Mouse (Mus musculus) ES-Bruce4 (cell line): ENCODE measurements around the gene Tbl1xr1. TPM values are rescaled to one million over a fixed set of nuclear protein-coding genes. Genes with fewer than 3 reads are reported as not detected.

Source experiments
- H3K27ac ChIP-seq: 2 replicates; pipeline ENCODE4 v1.5.1; 2012; ENCODE audit warnings: low read length, inconsistent platforms; ENCODE audit not compliant: insufficient read depth
- H3K27me3 ChIP-seq: 2 replicates; pipeline ENCODE4 v1.6.1; 2012; ENCODE audit warnings: mild to moderate bottlenecking, low read length, inconsistent platforms; ENCODE audit not compliant: control insufficient read depth, poor library complexity, insufficient read depth, severe bottlenecking
- H3K36me3 ChIP-seq: 2 replicates; pipeline ENCODE4 v1.6.1; 2012; ENCODE audit warnings: inconsistent platforms, mild to moderate bottlenecking, low read length, moderate library complexity; ENCODE audit not compliant: control insufficient read depth, poor library complexity, insufficient read depth, severe bottlenecking
- H3K4me1 ChIP-seq: one replicate; pipeline ENCODE4 v1.8.1; 2011; ENCODE audit warnings: low read length; ENCODE audit not compliant: control insufficient read depth, insufficient read depth
- H3K4me3 ChIP-seq: 2 replicates; pipeline ENCODE4 v1.5.1; 2011; ENCODE audit warnings: low read depth, mild to moderate bottlenecking, low read length
- H3K9ac ChIP-seq: 2 replicates; pipeline ENCODE4 v1.6.1; 2012; ENCODE audit warnings: low read depth, mild to moderate bottlenecking, inconsistent platforms; ENCODE audit not compliant: poor library complexity, severe bottlenecking
- H3K9me3 ChIP-seq: replicated peaks from 2 replicates; pipeline ENCODE4 v1.6.1; 2012; ENCODE audit warnings: mild to moderate bottlenecking, low read length, inconsistent platforms; ENCODE audit not compliant: control insufficient read depth, poor library complexity, insufficient read depth, severe bottlenecking
- CTCF ChIP-seq: IDR thresholded peaks from one replicate; pipeline ENCODE4 v1.8.1; 2011; ENCODE audit warnings: low read depth, low read length
- EP300 ChIP-seq: IDR thresholded peaks from 2 replicates; pipeline ENCODE4 v1.6.1; 2011; ENCODE audit warnings: low read depth, low read length; ENCODE audit not compliant: insufficient read depth
- POLR2A ChIP-seq: IDR thresholded peaks from one replicate; pipeline ENCODE4 v1.8.1; 2011; ENCODE audit warnings: low read length; ENCODE audit not compliant: insufficient read depth
- polyA plus RNA-seq: library from polyadenylated mRNA; stranded (reverse); fragments of >200 nt; gene quantifications from 2 replicates; pipeline ENCODE4 v1.2.4, GENCODE M21; 2011; ENCODE audit warnings: low read depth; ENCODE audit not compliant: missing spikeins, insufficient read depth, insufficient read length

Tbl1xr1 gene
- polyA plus RNA-seq, 1 experiment: 64.4 TPM

DNA sequence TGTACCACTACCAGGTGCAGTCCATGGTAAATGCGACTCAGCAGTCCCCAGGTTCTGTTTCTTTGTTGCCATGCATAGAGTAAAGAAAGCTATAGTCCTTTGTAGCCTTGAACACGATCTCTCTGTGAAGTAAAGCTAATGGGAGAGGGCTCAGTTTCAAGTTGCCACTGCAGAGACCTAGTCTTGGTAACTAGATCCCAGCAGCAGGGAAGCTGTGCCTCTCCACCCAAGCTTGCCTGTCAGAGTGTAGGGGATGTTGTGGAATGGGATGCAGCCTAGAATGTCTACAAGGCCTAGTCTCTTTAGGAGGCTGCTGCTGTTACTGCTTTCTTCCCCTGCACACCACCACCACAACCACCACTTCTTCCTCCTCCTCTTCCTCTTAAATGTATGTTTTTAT, 96.0 kb downstream of the Tbl1xr1 start:
- Histone ChIP-seq H3K27me3 (no peaks in the 10 kb centered on the region), H3K36me3 (no peaks in the 10 kb centered on the region), H3K4me3 (no peak overlapping the region), H3K9me3 (no peaks in the 10 kb centered on the region), H3K9ac (no peak overlapping the region), H3K27ac (peak overlapping the region; percentile 5; the same call in 1 of the 2 replicates), H3K4me1 (peaks cover 1% of the 10 kb centered on the region)
- TF ChIP-seq CTCF (no peak), POLR2A (no peak), EP300 (no peak)

DNA sequence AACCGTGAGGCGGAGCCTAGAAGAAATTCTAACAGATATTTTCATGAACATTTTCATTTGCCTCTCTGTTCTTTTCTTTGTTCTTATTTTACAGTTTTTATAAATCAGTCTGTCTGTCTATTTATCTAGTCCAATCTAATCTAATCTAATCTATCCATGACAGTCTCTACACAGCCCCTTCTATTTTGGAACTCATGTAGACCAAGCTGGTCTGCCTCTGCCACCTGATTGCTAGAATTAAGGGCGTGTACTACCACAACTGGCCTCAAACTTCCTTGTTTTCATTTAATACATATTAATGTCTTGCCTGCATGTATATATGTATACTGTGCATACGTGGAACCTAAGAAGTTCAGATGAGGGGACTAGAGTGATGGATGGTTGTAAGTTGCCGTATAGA, 96.7 kb downstream of the Tbl1xr1 start:
- H3K9me3 ChIP-seq: no peaks in the 10 kb centered on the region
- no peak overlapping the region for H3K27ac ChIP-seq
- TF ChIP-seq CTCF: no peak
- TF ChIP-seq EP300: no peak
- no peak for TF ChIP-seq POLR2A

DNA sequence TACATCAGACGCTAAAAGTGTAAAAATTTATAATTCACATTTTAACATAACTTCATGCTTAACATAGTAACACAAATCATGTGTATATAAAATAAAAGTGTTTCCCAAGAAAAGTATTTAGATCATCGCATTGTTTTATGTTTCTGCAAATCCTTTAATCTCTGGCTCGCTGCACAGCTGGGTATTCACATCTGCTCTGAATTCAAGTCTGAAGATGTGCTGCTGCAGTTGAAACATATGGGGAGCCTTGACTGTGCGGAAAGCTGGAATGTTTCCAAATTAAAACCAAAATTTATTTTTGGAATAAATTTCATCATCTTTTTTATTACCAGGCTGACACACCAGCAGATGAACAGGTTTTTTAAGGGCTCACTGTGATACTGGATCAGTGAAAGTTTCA, 97.8 kb downstream of the Tbl1xr1 start:
- peaks cover 1% of the 10 kb centered on the region for H3K4me1 ChIP-seq
- no peak overlapping the region for H3K27ac ChIP-seq
- no peaks in the 10 kb centered on the region for H3K9me3 ChIP-seq
- TF ChIP-seq EP300 (no peak), CTCF (no peak), POLR2A (no peak)
- no peaks in the 10 kb centered on the region for H3K27me3 ChIP-seq
- H3K4me3 ChIP-seq: no peak overlapping the region
- no peaks in the 10 kb centered on the region for H3K36me3 ChIP-seq
- no peak overlapping the region for H3K9ac ChIP-seq

More for the DNA sequence above, 96.7 kb downstream of the Tbl1xr1 start:
- peaks cover 1% of the 10 kb centered on the region for H3K4me1 ChIP-seq
- H3K27me3 ChIP-seq: no peaks in the 10 kb centered on the region
- H3K9ac ChIP-seq: no peak overlapping the region
- H3K36me3 ChIP-seq: no peaks in the 10 kb centered on the region
- H3K4me3 ChIP-seq: no peak overlapping the region

DNA sequence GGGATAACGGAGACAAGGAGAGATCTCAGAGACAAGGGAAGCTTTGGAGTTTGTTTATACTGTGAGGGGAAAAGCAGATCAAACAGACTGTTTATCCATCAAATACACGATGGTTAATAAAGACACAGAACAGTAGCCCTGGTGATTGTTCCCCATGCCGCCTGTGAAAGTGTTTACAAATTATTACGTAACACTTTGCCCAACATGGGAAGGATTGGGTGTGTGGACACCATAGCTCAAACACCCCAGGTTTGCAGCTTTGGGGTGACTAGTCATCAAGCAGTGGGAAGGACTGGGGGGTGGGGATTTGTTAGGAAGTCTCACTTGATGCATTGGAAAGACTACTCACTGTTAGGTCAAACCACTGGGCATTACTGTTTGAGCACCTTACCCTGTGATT, 103.6 kb downstream of the Tbl1xr1 start:
- Histone ChIP-seq H3K27ac (no peak overlapping the region), H3K4me3 (no peak overlapping the region), H3K4me1 (peaks cover 1% of the 10 kb centered on the region), H3K9ac (no peak overlapping the region), H3K36me3 (no peaks in the 10 kb centered on the region), H3K27me3 (no peaks in the 10 kb centered on the region), H3K9me3 (no peaks in the 10 kb centered on the region)
- TF ChIP-seq CTCF (no peak), EP300 (no peak), POLR2A (no peak)

DNA sequence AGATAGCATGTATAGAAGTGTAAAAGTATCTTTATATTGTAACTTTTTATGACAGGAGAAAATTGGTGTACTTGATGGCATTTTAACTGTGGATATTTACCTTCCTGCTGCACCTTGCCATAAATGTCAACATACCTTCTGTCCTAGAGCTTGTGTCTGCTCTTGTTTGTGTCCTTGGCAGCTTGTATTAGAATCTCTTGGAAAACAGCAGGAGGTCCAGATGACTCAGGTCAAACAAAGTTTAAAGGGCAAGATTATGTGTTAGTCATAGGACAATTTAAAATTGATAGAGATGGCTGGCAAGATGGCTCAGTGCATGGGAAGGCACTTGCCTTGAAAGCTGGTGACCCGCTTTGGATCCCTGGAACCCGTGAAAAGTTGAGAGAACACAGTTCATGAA, 104.6 kb downstream of the Tbl1xr1 start:
- Histone ChIP-seq H3K9ac (no peak overlapping the region), H3K4me1 (no peaks in the 10 kb centered on the region), H3K27me3 (no peaks in the 10 kb centered on the region), H3K4me3 (no peak overlapping the region), H3K27ac (no peak overlapping the region), H3K36me3 (no peaks in the 10 kb centered on the region), H3K9me3 (no peaks in the 10 kb centered on the region)
- TF ChIP-seq CTCF: no peak
- TF ChIP-seq POLR2A: no peak
- TF ChIP-seq EP300: no peak

DNA sequence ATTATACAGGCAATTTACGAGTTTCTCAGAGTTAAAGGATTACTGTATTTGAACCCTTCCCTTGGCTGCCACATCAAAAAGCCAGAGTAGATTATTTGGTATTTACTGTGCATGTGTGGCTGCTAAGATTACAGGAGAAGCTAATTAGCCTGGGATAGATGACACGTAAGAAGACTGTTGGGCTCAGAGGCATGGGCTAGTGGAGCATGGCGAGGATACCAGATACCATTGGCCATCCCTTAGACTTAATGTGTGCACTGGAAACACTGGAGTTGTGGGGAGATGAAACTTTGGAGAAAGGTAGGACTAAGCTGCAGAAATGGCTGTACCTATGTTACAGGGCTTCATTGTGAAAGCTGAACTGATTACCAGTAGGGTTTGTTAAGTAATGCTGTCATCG, 108.8 kb downstream of the Tbl1xr1 start:
- no peaks in the 10 kb centered on the region for H3K4me1 ChIP-seq
- no peaks in the 10 kb centered on the region for H3K27me3 ChIP-seq
- H3K4me3 ChIP-seq: no peak overlapping the region
- H3K9me3 ChIP-seq: no peaks in the 10 kb centered on the region
- H3K27ac ChIP-seq: no peak overlapping the region
- H3K36me3 ChIP-seq: peaks cover 8% of the 10 kb centered on the region
- H3K9ac ChIP-seq: no peak overlapping the region
- TF ChIP-seq POLR2A (no peak), EP300 (no peak), CTCF (no peak)
